Mouse (Mus musculus) neural tube, embryonic 13.5 days (tissue): ENCODE measurements at regions not wholly inside any gene's neighbourhood (a gene's known extent, or its start where the extent isn't known, plus 50 kb on each side); places are given as distances from the start of the nearest gene placed in this dataset.

Experiments
- ATAC-seq: fragments of 200-750 bp; cut with Nextera tagmentation; 2 replicates; pipeline ENCODE4 v1.8.0; 2017; ENCODE audit warnings: low read depth, mild to moderate bottlenecking, moderate TSS enrichment, moderate library complexity
- H3K27ac ChIP-seq: fragments of 300-500 bp; sonication (generic); replicated peaks from 2 replicates; pipeline ENCODE4 v1.5.1; 2015; ENCODE audit warnings: moderate library complexity, mild to moderate bottlenecking, inconsistent platforms
- H3K27me3 ChIP-seq: fragments of 300-500 bp; sonication (generic); 2 replicates; pipeline ENCODE4 v1.6.1; 2015; ENCODE audit warnings: mild to moderate bottlenecking, inconsistent platforms
- H3K36me3 ChIP-seq: fragments of 300-500 bp; sonication (generic); 2 replicates; pipeline ENCODE4 v1.6.1; 2015; ENCODE audit warnings: mild to moderate bottlenecking, inconsistent platforms
- H3K4me1 ChIP-seq: fragments of 300-500 bp; sonication (generic); replicated peaks from 2 replicates; pipeline ENCODE4 v1.6.1; 2015; ENCODE audit warnings: inconsistent platforms
- H3K4me2 ChIP-seq: fragments of 300-500 bp; sonication (generic); 2 replicates; pipeline ENCODE4 v1.6.1; 2015; ENCODE audit warnings: inconsistent platforms, mild to moderate bottlenecking, moderate library complexity
- H3K4me3 ChIP-seq: fragments of 300-500 bp; sonication (generic); 2 replicates; pipeline ENCODE4 v1.5.1; 2015; ENCODE audit warnings: mild to moderate bottlenecking, inconsistent platforms
- H3K9ac ChIP-seq: fragments of 300-500 bp; sonication (generic); 2 replicates; pipeline ENCODE4 v1.6.1; 2015; ENCODE audit warnings: moderate library complexity, mild to moderate bottlenecking, inconsistent platforms
- H3K9me3 ChIP-seq: fragments of 300-500 bp; sonication (generic); 2 replicates; pipeline ENCODE4 v1.6.1; 2016; ENCODE audit warnings: inconsistent platforms
- WGBS: fragments of 180-500 bp; shearing (Covaris S2); methylation state at CpG from one replicate; pipeline ENCODE4 v1.1.7; 2015; 5-methylcytosine and 5-hydroxymethylcytosine counted together

DNA sequence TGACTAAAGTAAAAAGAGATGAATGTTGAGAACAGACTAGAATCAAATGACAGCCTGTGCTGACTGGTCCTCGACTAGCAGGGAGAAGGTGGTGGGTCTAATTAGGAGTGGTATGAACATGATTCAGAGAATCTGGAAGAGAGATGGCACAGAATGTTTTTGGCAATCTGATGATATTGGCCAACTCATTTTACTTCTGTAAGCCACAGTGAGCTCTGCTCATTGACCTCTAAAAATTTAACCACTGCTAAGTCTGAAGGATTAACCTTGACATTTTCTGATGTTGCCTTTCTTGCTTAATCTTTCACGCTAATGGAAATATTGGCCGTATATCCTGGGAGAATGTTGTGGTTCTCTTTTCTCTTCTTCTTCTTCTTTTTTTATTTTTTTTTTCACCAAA lies 1041.6 kb upstream of the Got2 start:
- H3K9me3 ChIP-seq = no peaks in the 10 kb centered on the region
- no peaks in the 10 kb centered on the region for H3K27me3 ChIP-seq
- ATAC-seq = no peak
- H3K36me3 ChIP-seq = no peaks in the 10 kb centered on the region
- H3K27ac ChIP-seq = no peak overlapping the region
- H3K4me3 ChIP-seq = no peak overlapping the region
- H3K4me1 ChIP-seq = no peaks in the 10 kb centered on the region
- no peak overlapping the region for H3K9ac ChIP-seq
- no peak overlapping the region for H3K4me2 ChIP-seq
- WGBS = 81% methylated on average over 3 of the region's 3 CpGs

- H3K4me2 ChIP-seq = no peak overlapping the region
- no peaks in the 10 kb centered on the region for H3K36me3 ChIP-seq
- no peaks in the 10 kb centered on the region for H3K27me3 ChIP-seq
- ATAC-seq = no peak
- H3K9me3 ChIP-seq = no peaks in the 10 kb centered on the region
- no peak overlapping the region for H3K9ac ChIP-seq
- WGBS = 77% methylated on average over 2 of the region's 2 CpGs
- no peak overlapping the region for H3K27ac ChIP-seq
- H3K4me3 ChIP-seq = no peak overlapping the region
- H3K4me1 ChIP-seq = no peaks in the 10 kb centered on the region
These were observed 992.6 kb upstream of the Got2 start for GRCm38 (mm10) chr8:96880956-96881355.

- H3K4me2 ChIP-seq = no peak overlapping the region
- no peak for ATAC-seq
- no peak overlapping the region for H3K9ac ChIP-seq
- no peak overlapping the region for H3K27ac ChIP-seq
- no peaks in the 10 kb centered on the region for H3K27me3 ChIP-seq
- H3K4me1 ChIP-seq = no peaks in the 10 kb centered on the region
- no peaks in the 10 kb centered on the region for H3K9me3 ChIP-seq
- H3K4me3 ChIP-seq = no peak overlapping the region
- WGBS = 82% methylated on average over 6 of the region's 6 CpGs
- H3K36me3 ChIP-seq = no peaks in the 10 kb centered on the region
These were observed 990.4 kb upstream of the Got2 start for GRCm38 (mm10) chr8:96878793-96879192.

GRCm38 (mm10) chr8:96873465-96874094 lies 985.2 kb upstream of the Got2 start:
- no peak for ATAC-seq
- Histone ChIP-seq H3K27ac (no peak overlapping the region), H3K27me3 (no peaks in the 10 kb centered on the region), H3K4me2 (no peak overlapping the region), H3K4me3 (no peak overlapping the region), H3K9ac (no peak overlapping the region), H3K9me3 (no peaks in the 10 kb centered on the region), H3K36me3 (no peaks in the 10 kb centered on the region), H3K4me1 (no peaks in the 10 kb centered on the region)
- WGBS = 94% methylated on average over 4 of the region's 4 CpGs

- H3K36me3 ChIP-seq = no peaks in the 10 kb centered on the region
- no peak overlapping the region for H3K4me2 ChIP-seq
- no peaks in the 10 kb centered on the region for H3K9me3 ChIP-seq
- H3K27me3 ChIP-seq = no peaks in the 10 kb centered on the region
- no peak overlapping the region for H3K27ac ChIP-seq
- ATAC-seq = no peak
- peaks cover 7% of the 10 kb centered on the region; the same call in 1 of the 2 replicates for H3K4me1 ChIP-seq
- no peak overlapping the region for H3K4me3 ChIP-seq
- H3K9ac ChIP-seq = no peak overlapping the region
- WGBS = 13% methylated on average over 1 of the region's 1 CpGs
These were observed 980.1 kb upstream of the Got2 start for GRCm38 (mm10) chr8:96868178-96869080.

DNA sequence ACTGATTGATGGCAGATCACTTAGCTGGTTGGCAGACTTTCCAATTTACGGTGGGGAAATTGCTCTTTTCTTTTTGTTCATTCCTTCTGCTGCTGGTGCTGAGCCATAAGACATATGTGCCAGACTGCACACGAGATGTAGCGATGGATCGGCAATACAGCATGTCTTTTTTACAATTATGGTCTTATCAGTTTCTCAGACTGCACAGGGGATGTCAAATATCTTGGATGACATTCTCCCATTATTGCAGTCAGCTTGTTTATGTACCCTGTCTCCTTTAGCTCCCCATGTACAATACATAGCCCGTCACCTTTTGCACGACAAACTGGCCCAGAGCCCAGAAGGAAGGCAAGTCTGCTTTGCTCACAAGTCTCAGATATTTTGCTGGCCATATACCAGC lies 976.3 kb upstream of the Got2 start:
- no peak overlapping the region for H3K9ac ChIP-seq
- 33% methylated on average over 6 of the region's 6 CpGs for WGBS
- no peaks in the 10 kb centered on the region for H3K27me3 ChIP-seq
- H3K4me1 ChIP-seq = peaks cover 7% of the 10 kb centered on the region; the same call in 1 of the 2 replicates
- H3K4me3 ChIP-seq = no peak overlapping the region
- H3K9me3 ChIP-seq = no peaks in the 10 kb centered on the region
- H3K4me2 ChIP-seq = peak overlapping the region; percentile 30; the same call in 1 of the 2 replicates
- peak overlapping the region; percentile 49 for H3K27ac ChIP-seq
- no peak for ATAC-seq
- no peaks in the 10 kb centered on the region for H3K36me3 ChIP-seq

- Histone ChIP-seq H3K27ac (no peak overlapping the region), H3K36me3 (no peaks in the 10 kb centered on the region), H3K9ac (no peak overlapping the region), H3K9me3 (0 out of 2 replicates have a peak, but pooled peaks cover 4% of the 10 kb centered on the region), H3K4me3 (no peak overlapping the region), H3K27me3 (no peaks in the 10 kb centered on the region), H3K4me2 (no peak overlapping the region), H3K4me1 (peaks cover 7% of the 10 kb centered on the region; the same call in 1 of the 2 replicates)
- no peak for ATAC-seq
- 82% methylated on average over 2 of the region's 2 CpGs for WGBS
These were observed 972.6 kb upstream of the Got2 start for GRCm38 (mm10) chr8:96860870-96861462.

DNA sequence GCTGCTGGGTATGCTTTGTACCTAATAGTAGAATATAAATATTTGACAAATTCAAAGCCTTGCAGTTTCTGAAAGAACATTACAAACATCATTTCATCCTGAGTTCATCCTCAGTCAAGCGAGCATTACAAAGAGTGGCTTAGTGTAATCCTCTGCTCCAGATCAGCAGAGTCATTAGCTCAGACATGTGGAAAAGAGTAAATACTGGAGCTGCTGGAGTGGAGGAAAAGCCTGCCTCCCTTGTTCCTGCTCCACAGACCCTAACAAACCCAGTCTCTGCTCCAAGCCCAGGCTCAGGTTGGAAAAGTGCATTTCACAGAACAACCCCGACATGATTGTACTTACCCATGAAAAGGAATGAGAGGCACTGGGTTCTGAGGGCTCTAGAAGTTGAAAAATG lies 955.2 kb upstream of the Got2 start:
- 78% methylated on average over 2 of the region's 2 CpGs for WGBS
- Histone ChIP-seq H3K9ac (no peak overlapping the region), H3K9me3 (no peaks in the 10 kb centered on the region), H3K36me3 (no peaks in the 10 kb centered on the region), H3K27me3 (no peaks in the 10 kb centered on the region), H3K4me1 (no peaks in the 10 kb centered on the region), H3K4me2 (no peak overlapping the region), H3K4me3 (no peak overlapping the region), H3K27ac (no peak overlapping the region)
- no peak for ATAC-seq

GRCm38 (mm10) chr8:96835532-96835931 lies 947.2 kb upstream of the Got2 start:
- Histone ChIP-seq H3K4me1 (no peaks in the 10 kb centered on the region), H3K27me3 (no peaks in the 10 kb centered on the region), H3K4me2 (no peak overlapping the region), H3K9ac (no peak overlapping the region), H3K9me3 (no peaks in the 10 kb centered on the region), H3K27ac (no peak overlapping the region), H3K4me3 (no peak overlapping the region), H3K36me3 (no peaks in the 10 kb centered on the region)
- WGBS = 71% methylated on average over 3 of the region's 3 CpGs
- no peak for ATAC-seq

DNA sequence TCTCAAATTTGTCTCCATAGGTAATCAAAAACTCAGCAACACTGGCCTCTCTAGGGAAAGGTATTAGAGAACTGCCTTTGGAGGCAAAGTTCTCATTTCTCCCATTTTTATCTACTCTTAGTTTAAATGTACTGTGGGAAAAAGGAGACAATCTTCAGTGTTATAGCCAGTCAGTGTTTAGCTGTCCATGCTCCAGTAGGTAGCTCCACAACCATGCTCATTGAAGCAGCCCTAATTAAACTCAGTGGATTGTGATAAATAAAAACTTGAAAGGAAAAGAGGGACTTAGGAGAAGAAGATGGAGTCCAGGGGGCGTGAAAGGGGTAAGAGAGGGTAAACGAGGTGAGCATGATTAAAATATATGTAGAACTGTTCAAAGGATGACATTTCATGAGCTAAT lies 946.3 kb upstream of the Got2 start:
- no peaks in the 10 kb centered on the region for H3K36me3 ChIP-seq
- ATAC-seq = no peak
- no peak overlapping the region for H3K9ac ChIP-seq
- 74% methylated on average over 2 of the region's 2 CpGs for WGBS
- H3K27me3 ChIP-seq = no peaks in the 10 kb centered on the region
- no peaks in the 10 kb centered on the region for H3K4me1 ChIP-seq
- H3K9me3 ChIP-seq = no peaks in the 10 kb centered on the region
- H3K4me3 ChIP-seq = no peak overlapping the region
- H3K27ac ChIP-seq = no peak overlapping the region
- H3K4me2 ChIP-seq = no peak overlapping the region

GRCm38 (mm10) chr8:96829253-96829652 lies 940.9 kb upstream of the Got2 start:
- Histone ChIP-seq H3K36me3 (no peaks in the 10 kb centered on the region), H3K27ac (no peak overlapping the region), H3K4me2 (no peak overlapping the region), H3K9me3 (no peaks in the 10 kb centered on the region), H3K9ac (no peak overlapping the region), H3K4me1 (no peaks in the 10 kb centered on the region), H3K4me3 (no peak overlapping the region), H3K27me3 (no peaks in the 10 kb centered on the region)
- ATAC-seq = no peak
- WGBS = 88% methylated on average over 1 of the region's 1 CpGs

DNA sequence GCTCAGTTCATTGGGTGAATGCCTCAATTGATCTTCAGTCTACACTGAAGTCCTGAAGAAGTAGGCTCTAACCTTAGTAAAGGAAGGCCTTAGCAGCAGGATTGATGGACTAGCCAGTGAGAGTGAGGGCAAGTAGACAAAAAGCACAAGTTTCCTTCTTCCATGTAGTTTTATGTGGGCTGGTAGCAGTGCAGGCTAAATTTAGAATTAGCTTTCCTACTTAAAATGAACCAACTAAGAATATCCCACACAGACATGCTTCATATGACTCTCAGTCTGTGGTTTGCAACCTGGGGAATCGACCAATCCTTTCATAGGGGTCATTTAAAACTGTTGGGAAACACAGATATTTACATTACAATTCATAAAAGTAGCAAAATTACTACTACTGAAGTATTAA lies 922.2 kb upstream of the Got2 start:
- Histone ChIP-seq H3K4me2 (no peak overlapping the region), H3K9ac (no peak overlapping the region), H3K36me3 (no peaks in the 10 kb centered on the region), H3K27me3 (no peaks in the 10 kb centered on the region), H3K4me1 (no peaks in the 10 kb centered on the region), H3K27ac (no peak overlapping the region), H3K4me3 (no peak overlapping the region), H3K9me3 (no peaks in the 10 kb centered on the region)
- WGBS = 88% methylated on average over 1 of the region's 1 CpGs
- no peak for ATAC-seq
